Mouse (Mus musculus): ENCODE measurements around the gene Tbkbp1.

Tbkbp1 gene

DNA sequence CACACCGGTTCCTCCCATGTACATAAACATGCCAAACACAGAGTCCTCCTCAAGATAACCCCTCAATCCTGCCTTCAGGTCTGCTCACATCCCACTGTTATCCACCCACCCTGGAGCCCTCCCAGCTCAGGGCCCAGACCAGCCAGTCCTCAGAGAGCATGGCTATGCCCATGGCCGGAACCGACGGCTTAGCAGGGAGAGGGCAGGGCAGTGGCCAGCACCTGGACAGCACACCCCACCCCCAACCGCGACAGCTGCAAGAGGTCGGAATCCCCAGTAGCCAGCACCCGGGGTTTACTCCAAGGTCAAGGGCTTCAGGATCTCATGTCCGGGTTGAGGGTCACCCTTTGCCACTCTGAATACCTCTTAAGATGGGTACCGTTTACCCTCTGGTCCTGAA, 31.1 kb downstream of the Tbkbp1 start:
- no peak for TF ChIP-seq CTCF (conservative IDR thresholded peaks at IDR 0.05; ENCODE audit: low read length)
- TF ChIP-seq POU5F1 (IDR thresholded peaks at IDR 0.05; ENCODE audit: borderline replicate concordance, low read length): no peak
- TF ChIP-seq NANOG (IDR thresholded peaks at IDR 0.05; ENCODE audit: borderline replicate concordance, low read length): no peak
- H3K27me3 ChIP-seq (ENCODE audit: insufficient read depth, low read length): peaks cover 64% of the 10 kb centered on the region
- no peaks in the 10 kb centered on the region for H3K36me3 ChIP-seq (ENCODE audit: insufficient read depth, low read length)
- no peak overlapping the region for H3K4me3 ChIP-seq (replicated peaks; ENCODE audit: low read length)
- no peaks in the 10 kb centered on the region for H3K9me3 ChIP-seq (ENCODE audit: low read length)
- peaks cover 29% of the 10 kb centered on the region for H3K4me1 ChIP-seq (replicated peaks; ENCODE audit: low read depth, low read length)

DNA sequence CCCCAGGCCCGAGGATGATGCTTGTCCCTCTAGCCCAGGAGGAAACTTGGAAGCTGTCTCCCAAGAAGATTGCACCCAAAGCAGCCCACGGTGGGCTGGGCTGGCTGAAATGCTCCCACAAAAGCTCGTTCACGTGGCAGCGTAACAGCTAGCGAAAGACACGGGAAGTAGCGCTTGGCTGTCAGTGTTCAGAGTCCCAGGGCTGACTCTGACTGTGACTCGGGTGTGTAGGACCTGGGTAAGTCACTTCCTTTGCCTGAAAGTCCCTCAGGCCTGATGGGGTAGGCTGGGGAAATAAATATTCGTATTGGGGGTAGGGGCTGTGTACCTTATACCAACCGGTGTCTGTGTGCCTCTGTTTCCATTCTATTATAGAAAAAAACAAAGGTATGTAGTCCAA, 35.5 kb downstream of the Tbkbp1 start:
- no peak for TF ChIP-seq CTCF (conservative IDR thresholded peaks at IDR 0.05; ENCODE audit: low read length)
- TF ChIP-seq NANOG (IDR thresholded peaks at IDR 0.05; ENCODE audit: borderline replicate concordance, low read length): no peak
- TF ChIP-seq POU5F1 (IDR thresholded peaks at IDR 0.05; ENCODE audit: borderline replicate concordance, low read length): no peak
- no peak overlapping the region for H3K4me3 ChIP-seq (replicated peaks; ENCODE audit: low read length)
- no peaks in the 10 kb centered on the region for H3K9me3 ChIP-seq (ENCODE audit: low read length)
- H3K36me3 ChIP-seq (ENCODE audit: insufficient read depth, low read length): no peaks in the 10 kb centered on the region
- H3K4me1 ChIP-seq (replicated peaks; ENCODE audit: low read depth, low read length): peaks cover 11% of the 10 kb centered on the region
- H3K27me3 ChIP-seq (ENCODE audit: insufficient read depth, low read length): peaks cover 89% of the 10 kb centered on the region

DNA sequence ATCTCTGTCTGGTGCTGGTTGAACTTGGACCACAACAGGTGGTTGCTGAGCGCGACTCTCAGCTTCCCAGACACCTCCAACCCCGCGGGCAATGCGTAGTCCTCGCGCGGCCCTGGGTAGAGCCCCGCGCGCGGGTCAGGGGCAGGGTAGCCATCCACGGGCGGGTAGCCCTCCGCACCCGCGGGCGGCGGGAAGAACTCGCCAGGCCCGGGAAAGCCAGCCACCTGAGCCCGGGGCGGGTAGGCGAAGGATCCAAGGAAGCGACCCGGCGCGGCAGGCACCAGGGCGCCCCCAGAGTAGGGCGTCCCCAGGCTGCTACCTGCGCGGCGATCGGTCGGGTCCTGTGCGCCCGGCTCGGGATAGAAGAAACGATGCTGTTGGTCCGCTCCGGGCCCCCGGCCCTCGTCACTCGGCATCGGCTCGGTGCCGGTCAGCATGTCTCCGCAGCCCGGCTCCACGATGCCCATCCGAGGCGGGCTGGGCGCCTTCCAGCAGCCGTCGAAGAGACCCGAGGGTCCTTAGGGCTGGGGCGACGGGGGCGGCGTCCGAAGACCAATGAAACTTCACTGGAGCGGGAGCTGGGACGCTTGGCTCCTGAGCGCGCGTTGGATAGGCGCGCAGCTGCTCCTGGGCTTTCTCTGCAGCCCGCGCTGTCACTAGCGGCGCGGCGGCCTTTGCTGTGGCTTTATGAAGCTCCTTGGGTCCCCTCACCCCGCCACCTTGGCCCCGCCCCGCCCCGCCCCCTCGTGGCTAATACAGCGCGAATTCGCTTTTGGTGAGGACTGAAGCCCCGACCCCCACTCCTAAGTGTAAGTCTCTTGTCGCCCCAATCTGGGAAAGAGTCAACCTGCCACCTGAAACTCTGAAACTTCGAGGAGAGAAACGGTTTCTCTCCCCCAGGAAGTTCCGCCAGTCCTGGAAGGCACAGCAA, 36.4 kb downstream of the Tbkbp1 start, which contains the start of gene Tbx21:
Gene Tbx21 (minus strand): TSS at position 661 of the 931 bp plus-strand sequence.
- Histone ChIP-seq H3K36me3 (ENCODE audit: insufficient read depth, low read length) (no peaks in the 10 kb centered on the region), H3K27me3 (ENCODE audit: insufficient read depth, low read length) (peaks cover 84% of the 10 kb centered on the region), H3K4me3 (replicated peaks; ENCODE audit: low read length) (peak within 1 kb of the TSS; percentile 82), H3K9me3 (ENCODE audit: low read length) (no peaks in the 10 kb centered on the region), H3K4me1 (replicated peaks; ENCODE audit: low read depth, low read length) (peaks cover 11% of the 10 kb centered on the region)
- no peak for TF ChIP-seq POU5F1 (IDR thresholded peaks at IDR 0.05; ENCODE audit: borderline replicate concordance, low read length)

DNA sequence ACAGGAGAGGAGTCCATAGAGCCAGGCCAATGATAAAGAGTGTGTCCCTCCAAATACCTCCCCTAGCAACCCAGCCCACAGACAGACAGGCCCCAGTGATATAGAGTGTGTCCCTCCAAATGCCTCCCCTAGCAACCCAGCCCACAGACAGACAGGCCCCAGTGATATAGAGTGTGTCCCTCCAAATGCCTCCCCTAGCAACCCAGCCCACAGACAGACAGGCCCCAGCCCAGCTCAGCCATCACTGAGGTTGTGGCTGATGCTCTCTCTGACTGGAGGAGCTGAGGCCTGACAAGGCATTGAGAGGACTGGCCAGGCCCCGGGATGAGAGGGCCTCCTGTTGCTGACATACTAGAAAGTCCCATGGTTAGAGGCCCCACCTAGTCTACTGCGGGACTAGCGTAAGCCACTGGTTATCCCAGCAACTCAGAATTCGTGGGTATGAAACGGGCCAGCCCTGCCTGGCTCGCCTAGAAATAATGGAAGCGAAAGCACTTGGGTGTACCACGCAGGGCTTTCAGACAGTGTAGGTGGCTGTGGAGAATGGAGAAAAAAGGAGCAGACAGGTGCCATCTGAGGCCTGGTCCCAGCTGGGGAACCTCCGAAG, 38.7 kb downstream of the Tbkbp1 start:
- Histone ChIP-seq H3K9me3 (ENCODE audit: low read length) (no peaks in the 10 kb centered on the region), H3K4me3 (replicated peaks; ENCODE audit: low read length) (no peak overlapping the region), H3K27me3 (ENCODE audit: insufficient read depth, low read length) (peaks cover 65% of the 10 kb centered on the region), H3K36me3 (ENCODE audit: insufficient read depth, low read length) (no peaks in the 10 kb centered on the region), H3K4me1 (replicated peaks; ENCODE audit: low read depth, low read length) (peaks cover 11% of the 10 kb centered on the region)
- TF ChIP-seq CTCF (conservative IDR thresholded peaks at IDR 0.05; ENCODE audit: low read length) (no peak), POU5F1 (IDR thresholded peaks at IDR 0.05; ENCODE audit: borderline replicate concordance, low read length) (no peak), NANOG (IDR thresholded peaks at IDR 0.05; ENCODE audit: borderline replicate concordance, low read length) (no peak)

DNA sequence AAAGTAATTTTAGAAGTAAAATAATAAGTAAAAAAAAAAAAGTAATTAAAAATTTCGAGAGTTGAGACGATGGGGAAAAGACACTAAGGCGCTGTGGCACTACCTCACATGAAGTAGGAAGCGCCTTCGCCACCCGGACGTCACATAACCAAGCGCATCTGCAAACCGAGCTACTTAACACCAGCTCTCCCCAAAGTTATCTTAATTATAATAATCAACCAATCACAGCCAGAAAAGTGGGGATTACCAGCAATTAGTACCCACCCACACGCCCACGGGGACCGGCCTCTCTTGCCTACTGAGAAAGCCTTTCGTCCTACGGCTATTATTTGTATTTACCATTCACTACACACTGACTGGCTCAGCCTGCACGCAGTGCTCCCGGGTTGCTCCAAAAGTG, 42.3 kb downstream of the Tbkbp1 start:
- TF ChIP-seq CTCF (conservative IDR thresholded peaks at IDR 0.05; ENCODE audit: low read length): no peak
- no peak for TF ChIP-seq POU5F1 (IDR thresholded peaks at IDR 0.05; ENCODE audit: borderline replicate concordance, low read length)
- TF ChIP-seq NANOG (IDR thresholded peaks at IDR 0.05; ENCODE audit: borderline replicate concordance, low read length): no peak
- Histone ChIP-seq H3K9me3 (ENCODE audit: low read length) (no peaks in the 10 kb centered on the region), H3K4me1 (replicated peaks; ENCODE audit: low read depth, low read length) (0 out of 2 replicates have a peak, but pooled peaks cover 2% of the 10 kb centered on the region), H3K27me3 (ENCODE audit: insufficient read depth, low read length) (peaks cover 29% of the 10 kb centered on the region), H3K4me3 (replicated peaks; ENCODE audit: low read length) (no peak overlapping the region), H3K36me3 (ENCODE audit: insufficient read depth, low read length) (no peaks in the 10 kb centered on the region)

DNA sequence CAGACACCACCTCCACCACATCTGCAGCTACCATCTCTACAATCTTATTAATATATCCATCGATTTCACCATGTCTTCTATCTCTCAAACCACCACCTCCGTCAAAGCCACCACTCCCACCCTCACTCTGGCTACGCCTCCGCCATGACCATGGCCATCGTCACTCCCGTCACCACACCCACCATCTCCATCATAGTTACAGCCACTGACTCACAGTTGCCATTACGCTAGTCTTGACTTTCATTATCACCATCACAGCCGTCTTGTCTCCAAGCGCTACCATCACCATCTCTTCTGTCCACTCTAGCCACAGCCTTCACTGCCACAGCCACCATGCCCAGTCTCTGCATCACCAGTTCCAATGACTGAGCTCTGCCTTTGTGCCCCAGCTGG, 47.2 kb downstream of the Tbkbp1 start:
- TF ChIP-seq CTCF (conservative IDR thresholded peaks at IDR 0.05; ENCODE audit: low read length): no peak
- no peak for TF ChIP-seq POU5F1 (IDR thresholded peaks at IDR 0.05; ENCODE audit: borderline replicate concordance, low read length)
- no peak for TF ChIP-seq NANOG (IDR thresholded peaks at IDR 0.05; ENCODE audit: borderline replicate concordance, low read length)
- Histone ChIP-seq H3K4me1 (replicated peaks; ENCODE audit: low read depth, low read length) (peaks cover 3% of the 10 kb centered on the region), H3K36me3 (ENCODE audit: insufficient read depth, low read length) (no peaks in the 10 kb centered on the region), H3K9me3 (ENCODE audit: low read length) (no peaks in the 10 kb centered on the region), H3K4me3 (replicated peaks; ENCODE audit: low read length) (no peak overlapping the region), H3K27me3 (ENCODE audit: insufficient read depth, low read length) (peaks cover 33% of the 10 kb centered on the region)

DNA sequence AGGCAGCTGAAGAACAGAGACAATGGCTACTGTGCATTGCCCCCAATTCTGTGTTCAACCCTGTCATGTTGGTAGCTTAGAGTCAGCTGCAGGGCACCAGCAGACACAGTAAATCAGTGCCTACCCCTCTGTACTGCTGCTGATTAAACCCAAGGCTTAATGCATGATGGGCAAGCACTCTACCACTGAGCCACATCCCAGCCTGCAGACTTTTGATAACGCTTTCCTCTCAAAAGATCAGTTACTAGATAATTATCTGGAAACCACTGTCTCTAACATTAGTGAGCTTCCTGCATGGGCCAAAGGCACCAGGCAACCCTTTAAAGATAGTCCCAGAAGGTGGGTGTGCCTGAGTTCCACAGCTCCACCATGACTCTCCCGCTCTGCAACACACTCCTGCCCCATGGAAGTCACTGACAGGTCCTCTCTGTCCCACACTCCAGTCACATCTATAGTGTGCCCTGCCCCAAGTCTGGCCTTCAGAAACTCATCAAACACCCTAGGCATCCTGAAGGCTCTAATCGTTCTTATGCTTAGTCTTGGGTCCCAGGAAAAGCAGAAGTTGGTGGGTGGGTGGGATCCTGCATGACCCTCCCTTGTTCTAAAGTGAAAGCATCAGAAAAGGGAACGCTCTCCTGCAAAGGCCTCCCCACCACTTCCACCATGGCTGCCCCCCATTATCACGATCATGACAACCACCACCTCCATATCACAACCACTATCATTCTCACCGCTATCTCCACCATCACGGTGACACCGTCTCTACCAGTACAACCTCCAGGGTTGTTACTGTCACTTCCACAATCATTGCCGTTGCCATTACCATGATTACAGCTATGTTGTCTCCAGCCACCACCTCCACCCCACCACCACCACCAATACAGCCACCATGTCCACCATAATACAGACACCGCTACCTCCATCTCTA, 47.9 kb downstream of the Tbkbp1 start:
- H3K27me3 ChIP-seq (ENCODE audit: insufficient read depth, low read length): peaks cover 39% of the 10 kb centered on the region
- TF ChIP-seq CTCF (conservative IDR thresholded peaks at IDR 0.05; ENCODE audit: low read length): no peak
- TF ChIP-seq NANOG (IDR thresholded peaks at IDR 0.05; ENCODE audit: borderline replicate concordance, low read length): no peak
- TF ChIP-seq POU5F1 (IDR thresholded peaks at IDR 0.05; ENCODE audit: borderline replicate concordance, low read length): no peak
- no peaks in the 10 kb centered on the region for H3K9me3 ChIP-seq (ENCODE audit: low read length)
- peaks cover 10% of the 10 kb centered on the region for H3K4me1 ChIP-seq (replicated peaks; ENCODE audit: low read depth, low read length)
- no peak overlapping the region for H3K4me3 ChIP-seq (replicated peaks; ENCODE audit: low read length)
- H3K36me3 ChIP-seq (ENCODE audit: insufficient read depth, low read length): no peaks in the 10 kb centered on the region

DNA sequence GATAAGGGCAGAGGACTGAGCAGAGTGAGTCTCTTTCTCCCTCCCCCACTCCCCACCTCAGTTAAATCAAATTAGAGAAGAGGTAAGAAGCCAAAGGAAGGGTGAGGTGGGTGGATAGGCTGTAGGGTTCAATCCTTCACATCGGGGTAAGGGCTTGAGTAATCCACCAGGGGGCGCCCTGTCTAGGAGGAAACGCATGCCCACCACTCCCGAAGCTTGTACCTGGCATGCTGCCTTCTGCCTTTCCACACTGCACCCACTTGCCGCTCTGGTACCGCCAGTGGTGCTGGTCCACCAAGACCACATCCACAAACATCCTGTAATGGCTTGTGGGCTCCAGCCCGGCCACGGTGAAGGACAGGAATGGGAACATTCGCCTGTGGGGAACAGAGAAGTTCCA, 49.6 kb downstream of the Tbkbp1 start:
- H3K9me3 ChIP-seq (ENCODE audit: low read length): no peaks in the 10 kb centered on the region
- no peak for TF ChIP-seq NANOG (IDR thresholded peaks at IDR 0.05; ENCODE audit: borderline replicate concordance, low read length)
- peak; percentile 82 for TF ChIP-seq CTCF (conservative IDR thresholded peaks at IDR 0.05; ENCODE audit: low read length)
- H3K4me3 ChIP-seq (replicated peaks; ENCODE audit: low read length): no peak overlapping the region
- H3K36me3 ChIP-seq (ENCODE audit: insufficient read depth, low read length): no peaks in the 10 kb centered on the region
- peaks cover 14% of the 10 kb centered on the region for H3K4me1 ChIP-seq (replicated peaks; ENCODE audit: low read depth, low read length)
- H3K27me3 ChIP-seq (ENCODE audit: insufficient read depth, low read length): peaks cover 56% of the 10 kb centered on the region
